Mouse (Mus musculus) brain, embryonic 14.5 days (tissue): ENCODE results near the gene Gm21394. TPM values are rescaled to one million over a fixed set of nuclear protein-coding genes. Genes with fewer than 3 reads are reported as not detected.
"Not testable (repeated sequence)": the region's sequence is repeated elsewhere in the genome, so short reads cannot be mapped to it uniquely, and the experiment has no call there.

ENCODE experiments used
- DNase-seq: peaks from one replicate; pipeline ENCODE4 v3.0.0-alpha.2; 2011; ENCODE audit warnings: low read depth
- polyA plus RNA-seq: library from polyadenylated mRNA; depleted of rRNA; stranded (reverse); fragments of >200 nt; gene quantifications from 2 replicates; pipeline ENCODE4 v1.2.3, GENCODE M21; 2012; rRNA removed

The Gm21394 gene
- polyA plus RNA-seq = not detected in 2 replicates

DNA sequence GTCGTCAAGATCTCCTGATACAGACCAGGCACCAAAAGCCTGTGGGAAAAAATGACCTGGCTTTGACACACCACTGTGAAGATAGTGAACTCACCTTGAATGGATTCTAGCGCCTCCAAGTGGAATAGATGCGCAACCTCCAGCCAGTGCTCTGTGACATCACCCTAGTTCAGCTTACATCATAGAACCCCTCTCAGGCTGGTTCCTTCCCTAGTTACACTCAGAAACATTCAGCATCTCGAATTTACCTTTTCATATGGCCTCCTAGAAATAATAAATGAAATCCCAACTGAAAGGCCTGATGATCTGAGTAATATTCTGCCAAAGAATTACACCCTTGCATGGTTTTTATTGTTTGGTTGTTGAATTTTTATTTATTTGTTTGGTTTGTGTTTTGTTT is at the start of gene Gm21394:
Gm21394 (minus strand) TSS at position 101 of the 400 bp plus-strand sequence.
- DNase-seq = not testable (repeated sequence)

Other genes starting within 250 kb of the Gm21394 start
- gene Gm21409, start 181.8 kb upstream of the Gm21394 start, polyA plus RNA-seq = not detected in 2 replicates